Mouse (Mus musculus): Measurements from ENCODE around the gene Bptf. TPM values are rescaled to one million over a fixed set of nuclear protein-coding genes. Genes with fewer than 3 reads are reported as not detected.
"Not testable (repeated sequence)": the region's sequence is repeated elsewhere in the genome, so short reads cannot be mapped to it uniquely, and the experiment has no call there.

Gene Bptf
- polyA plus RNA-seq, 1 experiment, result 11.8 TPM

- H3K4me3 ChIP-seq, result no peak overlapping the region
- H3K36me3 ChIP-seq (ENCODE audit: control insufficient read depth, insufficient read depth), result peaks cover 74% of the 10 kb centered on the region
- H3K79me2 ChIP-seq (ENCODE audit: control insufficient read depth, insufficient read depth), result peaks cover 63% of the 10 kb centered on the region
- TF ChIP-seq E2F4 (IDR thresholded peaks at IDR 0.05; ENCODE audit: insufficient read depth) (no peak), POLR2AphosphoS2 (IDR thresholded peaks at IDR 0.05; ENCODE audit: insufficient read length, low read depth) (no peak), POLR2A (IDR thresholded peaks at IDR 0.05; ENCODE audit: insufficient read length, low read depth) (no peak), REST (IDR thresholded peaks at IDR 0.05; ENCODE audit: insufficient read depth, insufficient read length) (no peak), MAX (IDR thresholded peaks at IDR 0.05; ENCODE audit: low read depth) (no peak), TCF12 (IDR thresholded peaks at IDR 0.05; ENCODE audit: insufficient read depth, poor library complexity, severe bottlenecking) (no peak), TCF3 (IDR thresholded peaks at IDR 0.05; ENCODE audit: insufficient read length, low read depth) (no peak), MYOG (IDR thresholded peaks at IDR 0.05; ENCODE audit: control insufficient read depth in 1 of 3, insufficient read depth in 1 of 3, insufficient read length in 2 of 3, low read depth in 2 of 3) (no peak), CEBPB (IDR thresholded peaks at IDR 0.05; ENCODE audit: insufficient read depth, poor library complexity, severe bottlenecking) (no peak), USF1 (IDR thresholded peaks at IDR 0.05; ENCODE audit: low read depth) (no peak), MYOD1 (IDR thresholded peaks at IDR 0.05; ENCODE audit: control insufficient read depth in 1 of 3, insufficient read length in 2 of 3, low read depth in 2 of 3) (no peak), SRF (IDR thresholded peaks at IDR 0.05; ENCODE audit: control insufficient read depth, insufficient read length, low read depth) (no peak)
- H3K27me3 ChIP-seq (ENCODE audit: control insufficient read depth, insufficient read depth, insufficient read length), result no peaks in the 10 kb centered on the region
- no peak overlapping the region for H3K4me2 ChIP-seq (ENCODE audit: low read depth)
- H3ac ChIP-seq (ENCODE audit: control insufficient read depth, insufficient read length), result no peak overlapping the region
These were observed 137.5 kb downstream of the Bptf start for GRCm38 (mm10) chr11:106994246-106995085.

DNA sequence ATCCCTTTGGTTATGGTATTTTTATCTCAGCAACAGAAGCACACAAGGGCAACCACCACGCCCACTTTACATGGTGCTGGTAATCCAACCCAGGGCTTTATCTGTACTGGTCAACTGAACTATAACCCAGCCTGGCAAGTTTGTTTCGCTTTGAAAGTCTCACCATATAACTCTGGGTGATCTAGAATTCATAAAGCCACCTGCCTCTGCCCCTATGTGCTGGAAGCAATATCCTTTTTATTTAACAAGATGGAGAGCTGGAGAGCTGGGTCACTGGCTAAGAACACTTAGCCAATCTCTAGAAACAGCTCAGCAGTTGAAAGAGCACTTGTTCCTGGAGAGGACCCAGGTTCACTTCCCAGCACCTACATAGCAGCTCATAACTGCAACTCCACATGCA is 144.5 kb downstream of the Bptf start:
- H3K4me2 ChIP-seq (ENCODE audit: low read depth), result no peak overlapping the region
- no peaks in the 10 kb centered on the region for H3K79me2 ChIP-seq (ENCODE audit: control insufficient read depth, insufficient read depth)
- H3K4me3 ChIP-seq, result no peak overlapping the region
- peaks cover 54% of the 10 kb centered on the region for H3K36me3 ChIP-seq (ENCODE audit: control insufficient read depth, insufficient read depth)
- TF ChIP-seq SRF (IDR thresholded peaks at IDR 0.05; ENCODE audit: control insufficient read depth, insufficient read length, low read depth) (no peak), E2F4 (IDR thresholded peaks at IDR 0.05; ENCODE audit: insufficient read depth) (no peak), POLR2A (IDR thresholded peaks at IDR 0.05; ENCODE audit: insufficient read length, low read depth) (no peak), TCF3 (IDR thresholded peaks at IDR 0.05; ENCODE audit: insufficient read length, low read depth) (no peak), TCF12 (IDR thresholded peaks at IDR 0.05; ENCODE audit: insufficient read depth, poor library complexity, severe bottlenecking) (no peak), MYOD1 (IDR thresholded peaks at IDR 0.05; ENCODE audit: control insufficient read depth in 1 of 3, insufficient read length in 2 of 3, low read depth in 2 of 3) (no peak), CEBPB (IDR thresholded peaks at IDR 0.05; ENCODE audit: insufficient read depth, poor library complexity, severe bottlenecking) (no peak), REST (IDR thresholded peaks at IDR 0.05; ENCODE audit: insufficient read depth, insufficient read length) (no peak), USF1 (IDR thresholded peaks at IDR 0.05; ENCODE audit: low read depth) (no peak), MYOG (IDR thresholded peaks at IDR 0.05; ENCODE audit: control insufficient read depth in 1 of 3, insufficient read depth in 1 of 3, insufficient read length in 2 of 3, low read depth in 2 of 3) (no peak), POLR2AphosphoS2 (IDR thresholded peaks at IDR 0.05; ENCODE audit: insufficient read length, low read depth) (no peak)
- no peaks in the 10 kb centered on the region for H3K27me3 ChIP-seq (ENCODE audit: control insufficient read depth, insufficient read depth, insufficient read length)
- no peak overlapping the region for H3ac ChIP-seq (ENCODE audit: control insufficient read depth, insufficient read length)

GRCm38 (mm10) chr11:106985979-106986604 is 145.8 kb downstream of the Bptf start:
- H3K27me3 ChIP-seq (ENCODE audit: control insufficient read depth, insufficient read depth, insufficient read length); H3K4me3 ChIP-seq; H3K79me2 ChIP-seq (ENCODE audit: control insufficient read depth, insufficient read depth); H3ac ChIP-seq (ENCODE audit: control insufficient read depth, insufficient read length); H3K4me2 ChIP-seq (ENCODE audit: low read depth): not testable (repeated sequence)
- TF ChIP-seq POLR2AphosphoS2 (IDR thresholded peaks at IDR 0.05; ENCODE audit: insufficient read length, low read depth), result peak; percentile 66
- peaks cover 41% of the 10 kb centered on the region for H3K36me3 ChIP-seq (ENCODE audit: control insufficient read depth, insufficient read depth)

Other genes starting within 250 kb of the Bptf start
- gene Smurf2, start 211.4 kb downstream of the Bptf start, polyA plus RNA-seq (2012; fragmentation: generic; extraction: Trizol), result 11.5 TPM
- gene Kpna2, start 132.6 kb downstream of the Bptf start, polyA plus RNA-seq (2012; fragmentation: generic; extraction: Trizol), result 32.8 TPM
- 2.5 TPM for gene 1810010H24Rik, start 106.4 kb downstream of the Bptf start, polyA plus RNA-seq (2012; fragmentation: generic; extraction: Trizol)
- 20.0 TPM for gene Nol11, start 57.3 kb upstream of the Bptf start, polyA plus RNA-seq (2012; fragmentation: generic; extraction: Trizol)

Data from myocyte (in vitro differentiated cells).